Mouse (Mus musculus) olfactory bulb, adult 2 months (tissue): ENCODE results near the gene Nup214. TPM values are rescaled to one million over a fixed set of nuclear protein-coding genes. Genes with fewer than 3 reads are reported as not detected.

Source experiments
- H3K27ac ChIP-seq: fragments of 200-500 bp; 2 replicates; pipeline ENCODE4 v1.5.1; 2012; ENCODE audit warnings: low read depth, low read length; ENCODE audit not compliant: insufficient read depth
- H3K4me1 ChIP-seq: fragments of 200-500 bp; 2 replicates; pipeline ENCODE4 v1.6.1; 2012; ENCODE audit warnings: low read length; ENCODE audit not compliant: control insufficient read depth, insufficient read depth
- H3K4me3 ChIP-seq: fragments of 200-500 bp; 2 replicates; pipeline ENCODE4 v1.5.1; 2012; ENCODE audit warnings: mild to moderate bottlenecking, low read depth, low read length, moderate library complexity; ENCODE audit not compliant: insufficient read depth
- CTCF ChIP-seq: fragments of 200-500 bp; IDR thresholded peaks from 2 replicates; pipeline ENCODE4 v1.5.1; 2012; ENCODE audit warnings: low read depth, mild to moderate bottlenecking, low read length, moderate library complexity; ENCODE audit not compliant: insufficient read depth
- POLR2A ChIP-seq: fragments of 200-500 bp; IDR thresholded peaks from 2 replicates; pipeline ENCODE4 v1.6.1; 2012; ENCODE audit warnings: mild to moderate bottlenecking, low read depth, low read length, moderate library complexity; ENCODE audit not compliant: insufficient read depth
- WGBS: fragments of 180-500 bp; shearing (Covaris S2); methylation state at CpG from one replicate; pipeline ENCODE4 v1.1.7; 2018; 5-methylcytosine and 5-hydroxymethylcytosine counted together
- polyA plus RNA-seq: library from polyadenylated mRNA; stranded (reverse); fragments of >200 nt; gene quantifications from 2 replicates; pipeline ENCODE4 v1.2.4, GENCODE M21; 2012; ENCODE audit warnings: low replicate concordance; ENCODE audit not compliant: missing spikeins, insufficient read depth, insufficient read length

Gene Nup214
- polyA plus RNA-seq, 1 experiment, result not detected

- no peak overlapping the region for H3K4me3 ChIP-seq
- WGBS, result 93% methylated on average over 10 of the region's 10 CpGs
- H3K27ac ChIP-seq, result no peak overlapping the region
- peaks cover 14% of the 10 kb centered on the region for H3K4me1 ChIP-seq
- no peak for TF ChIP-seq POLR2A
- no peak for TF ChIP-seq CTCF
These were observed 17.0 kb upstream of the Nup214 start for GRCm38 (mm10) chr2:31957211-31957610.

DNA sequence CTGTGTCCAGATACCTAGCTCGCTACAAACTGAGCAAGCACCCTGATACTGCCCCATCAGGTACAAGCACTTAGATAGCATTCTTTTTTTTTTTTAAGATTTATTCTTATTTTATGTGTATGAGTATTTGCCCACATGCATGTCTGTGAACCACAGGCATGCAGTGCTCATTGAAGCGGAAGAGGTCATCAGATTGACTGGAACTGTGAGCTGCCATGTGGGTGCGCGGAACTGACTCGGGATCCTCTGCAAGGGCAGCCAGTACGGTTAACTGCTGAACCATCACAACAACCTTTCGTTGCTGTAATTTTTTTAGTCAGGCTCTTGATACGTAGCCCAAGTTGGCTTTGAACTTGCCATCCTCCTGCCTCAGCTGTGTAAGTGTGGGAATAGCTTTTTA, 13.2 kb upstream of the Nup214 start:
- 93% methylated on average over 8 of the region's 8 CpGs for WGBS
- peaks cover 10% of the 10 kb centered on the region; the same call in 1 of the 2 replicates for H3K4me1 ChIP-seq
- H3K4me3 ChIP-seq, result no peak overlapping the region
- H3K27ac ChIP-seq, result no peak overlapping the region
- TF ChIP-seq POLR2A, result no peak
- TF ChIP-seq CTCF, result no peak

- 47% methylated on average over 4 of the region's 4 CpGs for WGBS
- H3K4me1 ChIP-seq, result peaks cover 10% of the 10 kb centered on the region; the same call in 1 of the 2 replicates
- H3K27ac ChIP-seq, result peak overlapping the region; percentile 36
- no peak for TF ChIP-seq POLR2A
- H3K4me3 ChIP-seq, result no peak overlapping the region
These were observed 12.4 kb upstream of the Nup214 start for GRCm38 (mm10) chr2:31961791-31962222.

DNA sequence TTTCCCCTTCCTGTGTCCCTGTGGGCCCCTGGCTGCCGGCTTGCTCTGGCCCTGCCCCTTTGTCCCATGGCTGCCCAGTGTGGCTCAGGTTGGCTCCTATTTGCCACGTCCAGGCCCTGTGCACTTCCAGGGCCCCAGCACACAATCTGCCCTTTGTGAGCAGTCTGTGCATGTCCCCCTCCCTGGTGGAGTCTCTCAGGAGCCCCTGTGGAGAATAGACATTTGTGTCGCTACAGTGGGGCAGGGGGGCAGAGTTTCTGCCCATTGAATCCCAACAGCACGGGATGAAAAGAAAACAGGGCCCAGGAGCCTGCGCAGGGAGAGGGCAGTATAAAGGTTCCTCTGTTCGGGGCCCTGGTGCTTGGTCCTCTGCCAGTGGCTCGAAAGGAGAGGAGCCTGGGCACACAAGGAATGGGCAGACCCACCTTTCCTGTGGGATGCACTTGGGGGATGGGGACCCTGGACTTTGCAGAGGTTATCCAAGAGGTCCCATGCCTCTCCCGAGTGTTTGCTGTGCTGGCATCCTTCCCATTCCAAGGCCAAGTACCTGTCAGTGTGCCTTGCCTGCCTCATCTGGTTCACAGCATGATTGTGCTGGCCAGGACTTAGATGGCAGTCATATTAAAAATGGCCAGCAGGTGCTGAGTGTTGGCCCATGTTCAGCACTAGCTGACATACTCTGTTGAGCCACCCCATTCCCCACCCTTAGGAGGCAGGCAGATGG, 11.6 kb upstream of the Nup214 start:
- no peak overlapping the region for H3K4me3 ChIP-seq
- 46% methylated on average over 8 of the region's 8 CpGs for WGBS
- TF ChIP-seq POLR2A, result no peak
- TF ChIP-seq CTCF, result no peak
- H3K4me1 ChIP-seq, result peaks cover 10% of the 10 kb centered on the region; the same call in 1 of the 2 replicates
- 0 out of 2 replicates have a peak overlapping the region, but pooled peaks have one; percentile 36 for H3K27ac ChIP-seq

- WGBS, result 55% methylated on average over 7 of the region's 7 CpGs
- Histone ChIP-seq H3K4me3 (no peak overlapping the region), H3K4me1 (peaks cover 10% of the 10 kb centered on the region; the same call in 1 of the 2 replicates), H3K27ac (0 out of 2 replicates have a peak overlapping the region, but pooled peaks have one; percentile 6)
- no peak for TF ChIP-seq POLR2A
- TF ChIP-seq CTCF, result no peak
These were observed 10.7 kb upstream of the Nup214 start for GRCm38 (mm10) chr2:31963491-31963890.

- H3K4me3 ChIP-seq, result no peak overlapping the region
- WGBS, result 88% methylated on average over 3 of the region's 3 CpGs
- H3K4me1 ChIP-seq, result peaks cover 10% of the 10 kb centered on the region; the same call in 1 of the 2 replicates
- no peak overlapping the region for H3K27ac ChIP-seq
- TF ChIP-seq CTCF (no peak), POLR2A (no peak)
These were observed 10.0 kb upstream of the Nup214 start for GRCm38 (mm10) chr2:31964191-31964590.

DNA sequence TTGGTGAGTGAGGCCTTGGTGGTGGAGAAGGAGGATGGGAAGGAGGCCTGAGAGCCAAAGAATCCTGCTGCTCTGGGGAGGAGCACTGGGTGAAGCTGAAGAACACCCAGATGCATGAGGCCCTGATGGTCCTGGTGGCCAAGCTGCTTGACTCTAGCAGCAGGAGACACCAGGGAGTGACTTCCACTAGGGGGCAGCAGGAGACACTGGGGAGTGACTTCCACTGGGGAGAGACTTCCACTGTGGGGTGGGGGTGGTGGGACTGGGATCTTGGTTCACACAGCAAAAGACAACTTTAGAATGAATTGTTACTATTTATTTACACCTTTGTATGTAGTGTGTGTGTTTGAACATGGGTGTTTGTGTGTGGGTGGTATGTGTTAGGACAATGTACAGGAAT, 9.1 kb upstream of the Nup214 start:
- no peak for TF ChIP-seq POLR2A
- TF ChIP-seq CTCF, result no peak
- H3K4me3 ChIP-seq, result no peak overlapping the region
- H3K27ac ChIP-seq, result no peak overlapping the region
- peaks cover 10% of the 10 kb centered on the region; the same call in 1 of the 2 replicates for H3K4me1 ChIP-seq

- WGBS, result 78% methylated on average over 8 of the region's 8 CpGs
- no peak for TF ChIP-seq CTCF
- TF ChIP-seq POLR2A, result no peak
- peaks cover 7% of the 10 kb centered on the region; the same call in 1 of the 2 replicates for H3K4me1 ChIP-seq
- H3K4me3 ChIP-seq, result no peak overlapping the region
- no peak overlapping the region for H3K27ac ChIP-seq
These were observed 7.4 kb upstream of the Nup214 start for GRCm38 (mm10) chr2:31966801-31967200.

DNA sequence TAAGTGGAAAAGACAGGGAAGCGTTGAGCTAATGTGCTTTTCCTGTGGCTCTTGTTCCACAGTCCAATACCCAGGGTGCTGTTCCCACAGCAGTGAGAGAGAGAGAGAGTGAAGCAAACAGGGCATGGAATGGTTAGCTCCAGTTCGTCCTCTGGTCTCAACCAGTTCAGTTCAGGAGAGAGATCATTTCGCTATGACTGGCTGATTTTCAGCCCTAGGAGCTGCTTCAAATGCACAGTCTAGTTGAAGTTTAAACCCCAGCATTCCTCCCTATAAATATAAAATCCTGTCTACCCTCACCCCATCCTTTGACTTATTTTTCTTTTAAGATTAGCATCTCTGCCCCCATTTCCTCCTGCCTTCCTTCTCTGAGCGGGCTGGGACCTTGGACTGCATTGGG, 1.6 kb upstream of the Nup214 start:
- Histone ChIP-seq H3K4me1 (peaks cover 2% of the 10 kb centered on the region; the same call in 1 of the 2 replicates), H3K4me3 (no peak overlapping the region), H3K27ac (no peak overlapping the region)
- 90% methylated on average over 4 of the region's 4 CpGs for WGBS
- no peak for TF ChIP-seq CTCF
- TF ChIP-seq POLR2A, result no peak
